Mouse (Mus musculus): ENCODE results near the gene Srsf10.
A peak's percentile ranks its signal among the peaks of the same experiment; 100 is the strongest.

Gene Srsf10

GRCm38 (mm10) chr4:135855536-135856222, at the start of gene Srsf10:
Gene Srsf10 (plus strand): TSS chr4:135855747.
- peak; percentile 95 for DNase-seq

GRCm38 (mm10) chr4:135814896-135815295, 40.7 kb upstream of the Srsf10 start:
- no peak for DNase-seq

GRCm38 (mm10) chr4:135816905-135817622, 38.5 kb upstream of the Srsf10 start:
- DNase-seq: peak; percentile 63

- DNase-seq: peak; percentile 87
Measured at GRCm38 (mm10) chr4:135818366-135818765, 37.2 kb upstream of the Srsf10 start.

GRCm38 (mm10) chr4:135819826-135820526, 35.6 kb upstream of the Srsf10 start:
- DNase-seq: peak; percentile 89

GRCm38 (mm10) chr4:135821772-135822171, 33.8 kb upstream of the Srsf10 start:
- DNase-seq: no peak

- DNase-seq: peak; percentile 66
Measured at GRCm38 (mm10) chr4:135823298-135823697, 32.2 kb upstream of the Srsf10 start.

GRCm38 (mm10) chr4:135824254-135824653, 31.3 kb upstream of the Srsf10 start:
- DNase-seq: no peak

GRCm38 (mm10) chr4:135828491-135828890, 27.1 kb upstream of the Srsf10 start:
- DNase-seq: peak; percentile 89

- peak; percentile 74 for DNase-seq
Measured at GRCm38 (mm10) chr4:135832070-135832469, 23.5 kb upstream of the Srsf10 start.

- DNase-seq: no peak
Measured at GRCm38 (mm10) chr4:135833301-135834123, 22.0 kb upstream of the Srsf10 start.

GRCm38 (mm10) chr4:135834124-135834717, 21.3 kb upstream of the Srsf10 start:
- DNase-seq: no peak

GRCm38 (mm10) chr4:135838925-135839292, 16.6 kb upstream of the Srsf10 start:
- no peak for DNase-seq

GRCm38 (mm10) chr4:135839293-135840011, 16.1 kb upstream of the Srsf10 start:
- DNase-seq: no peak

- DNase-seq: no peak
Measured at GRCm38 (mm10) chr4:135844400-135844799, 11.1 kb upstream of the Srsf10 start.

GRCm38 (mm10) chr4:135847581-135847980, 8.0 kb upstream of the Srsf10 start:
- DNase-seq: no peak

GRCm38 (mm10) chr4:135850411-135851095, 5.0 kb upstream of the Srsf10 start:
- no peak for DNase-seq

- DNase-seq: no peak
Measured at GRCm38 (mm10) chr4:135851942-135852341, 3.6 kb upstream of the Srsf10 start.

GRCm38 (mm10) chr4:135853987-135854546, 1.5 kb upstream of the Srsf10 start:
- DNase-seq: no peak

GRCm38 (mm10) chr4:135854630-135855029, 917 bp upstream of the Srsf10 start:
- no peak for DNase-seq

- no peak for DNase-seq
Measured at GRCm38 (mm10) chr4:135855080-135855479, 467 bp upstream of the Srsf10 start.

Measured in kidney, adult 9 months (tissue).